Mouse (Mus musculus) testis, adult 2 months (tissue): ENCODE results near the gene Ubxn6.

Source experiments
- CTCF ChIP-seq: fragments of 200-500 bp; IDR thresholded peaks from 2 replicates; pipeline ENCODE4 v1.5.1; 2012; ENCODE audit warnings: low read depth, mild to moderate bottlenecking, inconsistent platforms, low read length, moderate library complexity; ENCODE audit not compliant: control insufficient read depth, insufficient read depth, insufficient replicate concordance
- POLR2A ChIP-seq: fragments of 200-500 bp; IDR thresholded peaks from 2 replicates; pipeline ENCODE4 v1.6.1; 2012; ENCODE audit warnings: low read depth, mild to moderate bottlenecking, inconsistent platforms, low read length, moderate library complexity; ENCODE audit not compliant: control insufficient read depth

DNA sequence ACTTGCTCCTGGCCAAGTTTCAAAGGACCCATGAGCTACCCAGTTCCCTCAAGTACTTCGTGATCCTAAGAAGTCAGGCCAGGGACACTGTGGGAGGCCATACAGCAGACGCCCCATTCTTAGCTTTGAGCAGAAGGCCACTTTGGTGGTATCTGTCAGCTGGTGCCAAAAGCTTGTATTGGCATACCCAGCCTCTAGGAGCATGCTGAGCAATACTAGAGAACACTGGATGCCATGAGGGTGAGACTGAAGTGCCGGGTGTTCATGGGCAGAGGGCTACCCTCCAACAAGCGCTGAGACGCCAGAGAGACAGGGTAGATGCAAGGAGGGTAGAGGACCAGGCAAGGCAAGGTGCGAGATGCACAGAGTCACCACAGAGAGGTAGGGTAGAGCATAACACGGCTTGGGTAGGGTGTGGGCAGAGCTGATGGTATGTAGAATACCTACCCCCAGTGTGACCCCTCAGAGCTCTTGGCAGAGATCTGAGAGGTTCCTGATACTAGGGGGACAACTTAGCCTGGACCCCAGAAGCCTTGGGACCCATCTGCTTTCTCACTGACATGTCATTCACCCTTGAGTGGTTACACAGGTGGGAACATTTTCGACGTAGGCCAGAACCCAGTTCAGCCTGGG is 44.5 kb downstream of the Ubxn6 start:
- TF ChIP-seq CTCF (no peak), POLR2A (no peak)
